Mouse (Mus musculus) ES-CJ7 (cell line): ENCODE measurements at regions not wholly inside any gene's neighbourhood (a gene's known extent, or its start where the extent isn't known, plus 50 kb on each side); places are given as distances from the start of the nearest gene placed in this dataset.
"Not testable (repeated sequence)": the region's sequence is repeated elsewhere in the genome, so short reads cannot be mapped to it uniquely, and the experiment has no call there.

Experiments
- DNase-seq: peaks from one replicate; pipeline ENCODE4 v3.0.0; 2011; ENCODE audit warnings: low read depth, low spot score

DNA sequence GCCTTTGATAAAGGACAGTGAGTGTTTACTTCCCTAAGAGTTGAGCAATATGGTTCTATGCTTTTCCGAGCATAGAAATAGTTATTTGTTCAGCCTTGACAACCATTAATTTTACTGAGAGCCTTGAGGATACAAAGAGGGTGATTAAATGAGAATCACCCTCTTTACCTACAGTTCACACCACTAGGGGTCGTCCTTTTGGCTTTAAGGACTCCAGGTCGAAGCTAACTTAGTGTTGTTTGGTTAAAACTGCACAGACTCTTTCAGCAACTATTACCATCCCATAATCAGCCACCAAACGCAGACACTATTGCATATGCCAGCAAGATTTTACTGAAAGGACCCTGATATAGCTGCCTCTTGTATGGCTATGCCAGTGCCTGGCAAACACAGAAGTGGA, 559.2 kb upstream of the 2610301B20Rik start:
- DNase-seq: no peak

- no peak for DNase-seq
Observed at GRCm38 (mm10) chr4:10315875-10316274, 558.4 kb upstream of the 2610301B20Rik start.

GRCm38 (mm10) chr4:10344147-10344546, 530.2 kb upstream of the 2610301B20Rik start:
- no peak for DNase-seq

DNA sequence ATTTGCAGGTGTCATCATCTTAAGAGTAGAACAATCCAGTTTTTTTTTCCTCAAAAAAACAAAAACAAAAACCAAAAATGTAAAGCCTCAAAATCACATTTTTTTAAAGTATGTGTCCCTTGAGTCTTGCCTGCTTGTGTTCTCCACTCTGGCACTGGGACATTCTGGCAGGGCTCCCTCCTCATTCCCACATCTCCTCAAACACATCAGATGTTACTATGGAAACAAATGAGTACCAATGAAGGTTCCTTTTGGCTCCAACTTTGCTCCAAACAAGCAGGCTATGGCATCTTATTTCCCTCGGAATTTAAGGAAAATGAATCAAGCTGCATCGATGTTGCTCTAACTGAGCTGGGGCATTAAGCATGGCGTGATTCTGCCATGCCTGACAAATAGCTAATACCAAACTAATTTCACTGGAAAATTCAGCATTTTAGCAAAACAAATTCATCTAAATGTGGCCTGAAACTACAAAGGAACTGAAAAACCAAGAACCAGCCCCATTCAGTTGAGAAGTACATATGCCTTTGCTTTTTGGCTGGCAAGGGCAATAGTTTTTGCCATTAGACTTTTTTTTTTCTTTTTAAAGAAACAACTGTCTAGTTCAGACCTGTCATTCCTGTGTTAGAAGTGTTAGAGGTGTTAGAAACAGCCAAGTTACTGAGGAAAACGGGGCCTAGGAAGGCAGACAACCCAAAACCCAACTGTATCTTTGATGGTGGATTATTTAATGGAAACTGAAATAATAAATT, 522.2 kb upstream of the 2610301B20Rik start:
- no peak for DNase-seq

- no peak for DNase-seq
Observed at GRCm38 (mm10) chr4:10357572-10357971, 516.7 kb upstream of the 2610301B20Rik start.

DNA sequence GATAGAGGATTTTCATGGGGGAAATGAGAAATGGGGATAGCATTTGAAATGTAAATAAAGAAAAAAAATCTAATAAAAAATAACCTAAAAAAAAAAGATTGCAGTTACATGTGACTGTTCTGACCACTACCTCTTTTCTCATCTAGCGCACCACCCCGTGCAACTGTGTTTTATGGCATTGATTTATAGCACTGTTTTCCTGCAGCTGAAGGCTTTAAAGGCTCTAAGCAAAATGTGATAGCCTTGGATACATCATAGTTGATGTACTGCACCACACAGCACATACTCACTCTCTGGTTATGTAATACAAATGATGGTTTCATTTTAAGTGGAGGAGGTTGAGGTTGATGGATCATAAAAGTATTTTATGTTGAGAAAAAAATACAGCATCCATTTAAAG, 484.5 kb upstream of the 2610301B20Rik start:
- no peak for DNase-seq

DNA sequence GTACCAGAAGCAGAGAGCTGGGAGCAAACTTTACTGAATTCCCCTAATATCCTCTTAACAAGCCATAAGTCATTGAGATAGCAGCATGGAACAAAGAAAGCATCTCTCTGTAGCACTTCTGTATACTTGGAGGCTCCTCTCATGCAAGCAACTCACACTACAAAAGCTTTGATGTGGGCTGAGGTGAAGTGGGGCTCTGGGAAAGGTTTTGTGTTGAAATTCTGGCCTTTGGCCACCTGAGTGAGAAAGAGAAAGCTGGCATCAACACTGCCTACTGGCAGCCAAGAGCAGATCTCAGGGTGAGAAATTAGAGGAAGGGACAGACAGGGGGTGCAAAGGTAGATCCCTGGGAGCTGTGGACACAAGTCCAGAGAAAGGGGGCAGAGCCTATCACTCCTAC, 477.0 kb upstream of the 2610301B20Rik start:
- no peak for DNase-seq

GRCm38 (mm10) chr4:10398075-10398474, 476.2 kb upstream of the 2610301B20Rik start:
- no peak for DNase-seq

DNA sequence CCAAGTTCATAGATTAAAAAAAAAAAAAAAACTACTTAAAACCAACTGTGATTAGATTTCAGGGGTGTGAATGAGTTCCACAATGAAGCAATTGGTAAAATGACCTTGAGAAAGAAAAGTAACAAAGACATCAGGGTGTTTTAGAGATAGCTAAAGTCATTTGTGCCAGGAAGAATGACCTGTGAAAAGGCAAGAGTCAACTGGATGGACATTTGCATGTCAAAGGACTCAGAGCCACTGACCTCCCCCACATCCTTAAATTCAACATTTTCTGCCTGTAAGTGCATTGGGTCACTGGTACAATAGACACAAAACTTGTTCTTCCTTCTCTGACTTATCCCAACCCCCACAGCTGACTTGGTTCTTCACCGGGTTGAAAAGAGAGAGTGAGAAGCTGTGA, 474.6 kb upstream of the 2610301B20Rik start:
- peak; percentile 97 for DNase-seq

- DNase-seq: no peak
Observed at GRCm38 (mm10) chr4:10402928-10403327, 471.4 kb upstream of the 2610301B20Rik start.

- DNase-seq: no peak
Observed at GRCm38 (mm10) chr4:10404438-10404837, 469.9 kb upstream of the 2610301B20Rik start.

DNA sequence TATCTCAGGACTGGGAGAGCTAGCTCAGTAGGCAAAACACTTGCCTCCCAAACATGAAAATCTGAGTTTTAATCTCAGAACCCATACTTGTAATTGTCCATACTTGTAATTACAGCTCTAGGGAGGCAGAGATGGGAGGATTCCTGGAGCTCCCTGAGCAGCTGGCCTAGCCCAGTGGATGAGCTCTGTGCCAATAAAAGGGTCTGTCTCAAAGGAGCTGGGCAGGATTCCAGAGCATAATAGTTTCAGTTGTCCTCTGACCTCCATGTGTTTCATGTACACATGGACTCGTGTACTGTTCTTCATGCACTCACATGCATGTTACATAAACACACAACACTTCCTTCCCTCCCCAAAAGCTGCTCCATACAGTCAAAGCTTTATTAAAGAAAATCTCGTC, 469.2 kb upstream of the 2610301B20Rik start:
- DNase-seq: no peak

GRCm38 (mm10) chr4:10414274-10414673, 460.0 kb upstream of the 2610301B20Rik start:
- no peak for DNase-seq

- DNase-seq: no peak
Observed at GRCm38 (mm10) chr4:10421354-10421753, 452.9 kb upstream of the 2610301B20Rik start.

DNA sequence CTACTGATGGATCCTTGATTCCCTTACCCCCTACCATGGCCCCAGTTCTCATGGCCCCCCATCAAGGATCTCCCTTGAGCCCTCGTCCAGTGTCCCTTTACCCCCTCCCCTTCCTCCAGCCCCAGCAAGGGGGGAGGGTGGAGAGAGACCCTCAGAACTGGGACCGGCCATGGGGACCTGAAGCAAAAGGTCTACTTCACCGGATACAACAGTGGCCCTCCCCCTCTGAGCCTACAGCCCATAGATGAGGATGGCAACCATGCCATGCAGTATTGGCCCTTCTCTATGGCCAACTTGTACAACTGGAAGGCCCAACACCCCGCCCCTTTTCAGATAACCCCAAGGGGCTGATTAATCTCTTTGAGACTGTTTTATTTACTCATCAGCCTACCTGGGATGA, 439.9 kb upstream of the 2610301B20Rik start:
- no peak for DNase-seq

- DNase-seq: not testable (repeated sequence)
Observed at GRCm38 (mm10) chr4:10439921-10440320, 434.4 kb upstream of the 2610301B20Rik start.

DNA sequence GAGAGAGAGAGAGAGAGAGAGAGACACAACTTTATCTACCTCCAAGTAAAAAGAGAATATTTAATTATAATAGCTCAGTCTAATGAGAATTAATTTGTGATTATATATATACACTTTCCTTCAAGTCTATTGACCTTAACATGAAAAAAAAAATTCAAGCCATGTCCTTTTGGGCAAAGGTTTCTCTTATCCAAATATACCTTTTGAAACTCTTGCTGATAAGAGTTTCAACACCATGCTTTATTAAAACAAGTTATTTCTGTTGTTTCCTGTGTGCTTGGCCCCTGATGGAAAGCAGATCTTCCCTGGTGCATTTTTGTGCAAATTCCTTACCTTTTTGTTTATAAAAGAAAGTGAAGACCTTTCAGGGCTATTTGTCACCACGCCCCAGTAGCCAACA, 414.7 kb upstream of the 2610301B20Rik start:
- DNase-seq: no peak

GRCm38 (mm10) chr4:10480936-10481335, 393.4 kb upstream of the 2610301B20Rik start:
- peak; percentile 72 for DNase-seq

- peak; percentile 62 for DNase-seq
Observed at GRCm38 (mm10) chr4:10508163-10508821, 366.0 kb upstream of the 2610301B20Rik start.

DNA sequence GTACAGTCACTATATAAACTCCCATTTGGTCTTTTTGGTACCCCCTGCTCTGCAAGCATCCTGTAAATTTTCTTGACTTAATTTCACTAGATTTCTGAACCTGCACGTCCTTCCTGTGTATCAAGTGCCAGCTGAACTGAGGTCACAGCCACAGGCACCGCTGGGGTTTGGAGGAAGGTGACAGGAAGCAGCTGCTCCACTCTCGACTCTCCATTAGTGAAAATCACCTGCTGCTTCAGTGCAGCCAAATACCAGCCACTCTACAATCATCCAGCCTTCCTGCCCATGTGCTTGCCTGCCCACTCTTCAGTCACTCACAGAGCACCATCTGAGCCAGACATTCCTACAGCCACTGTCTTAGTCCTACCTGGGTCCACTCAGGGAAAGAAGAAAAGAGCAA, 364.3 kb upstream of the 2610301B20Rik start:
- no peak for DNase-seq

DNA sequence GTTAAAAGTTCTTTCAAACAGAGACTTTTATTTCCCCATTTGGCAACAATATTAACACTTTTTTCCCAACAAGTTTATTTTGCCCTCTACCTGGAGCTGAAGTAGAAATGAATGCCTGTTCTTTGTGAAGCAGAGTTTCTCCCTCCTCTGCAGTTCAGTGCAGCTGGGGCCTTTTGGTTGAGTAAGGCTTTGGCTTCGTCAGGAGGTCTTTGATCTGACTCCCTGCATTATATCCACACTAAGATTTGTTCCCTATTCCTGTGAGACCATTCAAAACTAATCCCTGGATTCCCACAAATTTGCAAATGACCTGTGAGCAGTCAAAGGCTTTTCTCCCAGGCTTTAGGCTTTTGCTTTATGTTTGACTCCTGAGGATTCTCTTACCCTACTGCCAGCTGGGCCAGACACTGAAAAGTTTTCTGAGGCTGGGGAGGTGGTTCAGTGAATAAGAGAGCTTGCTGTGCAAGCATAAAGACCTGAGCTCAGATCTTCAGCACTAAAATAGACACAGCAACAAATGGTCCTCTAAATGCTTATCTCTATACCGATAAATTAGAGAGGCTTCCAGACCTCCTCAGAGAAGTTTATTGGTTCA, 323.5 kb upstream of the 2610301B20Rik start:
- no peak for DNase-seq

- no peak for DNase-seq
Observed at GRCm38 (mm10) chr4:10553724-10554123, 320.6 kb upstream of the 2610301B20Rik start.

DNA sequence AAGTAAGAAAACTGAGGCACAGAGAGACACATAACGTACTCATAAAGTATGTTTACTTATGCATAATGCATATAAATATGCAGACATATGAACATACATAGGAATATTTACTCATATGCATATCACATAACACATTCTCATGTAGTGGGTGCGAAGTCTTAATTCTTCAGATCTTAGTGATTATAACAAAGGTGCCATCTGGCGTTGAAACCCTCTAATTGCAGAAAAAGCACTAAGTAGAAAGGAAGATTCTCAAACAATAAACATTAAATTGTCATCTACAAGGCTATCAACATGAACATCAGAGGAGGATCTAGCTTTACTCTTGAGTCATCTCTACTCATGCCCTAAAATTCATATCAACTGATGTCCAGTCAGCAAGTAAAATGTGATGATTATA, 314.2 kb upstream of the 2610301B20Rik start:
- DNase-seq: no peak
